ENCODE assay signal across 22 mouse cellular contexts in genomic region chr8:44786740-44787139, GRCm38 (mm10).
"Had no signal": no experiment of that assay in that cellular context is flagged by ENCODE, and none has a peak within 500 bp of the region (broad histone marks: within the 10 kb centered on the region; RNA-seq: fewer than 3 reads in every experiment).

No protein-coding gene starts in this region.

- H3K9me3 ChIP-seq: heart, embryonic 10.5 days; hindbrain, embryonic 10.5 days; hindbrain, embryonic 12.5 days; limb, embryonic 13.5 days; limb, embryonic 15.5 days; liver, embryonic 12.5 days had no signal

- DNase-seq: gastrocnemius, postnatal 14 days; heart, adult 18-20 months; heart, postnatal 10 days; heart, postnatal 4 days; kidney, adult 11 months; kidney, adult 2 months; kidney, postnatal 10 days; kidney, postnatal 25 days; layer of hippocampus, adult 9-11 months; layer of hippocampus, postnatal 36 days; left cerebral cortex, postnatal 4 days had no signal

- H3K4me1 ChIP-seq: heart, embryonic 10.5 days; hindbrain, embryonic 12.5 days; limb, embryonic 13.5 days; limb, embryonic 15.5 days; liver, embryonic 12.5 days had no signal

- H3K4me3 ChIP-seq: heart, embryonic 10.5 days; heart, embryonic 12.5 days; hindbrain, embryonic 10.5 days; hindbrain, embryonic 12.5 days; limb, embryonic 13.5 days; limb, embryonic 15.5 days; liver, embryonic 12.5 days had no signal

- H3K27me3 ChIP-seq: heart, embryonic 12.5 days; hindbrain, embryonic 12.5 days; limb, embryonic 13.5 days; limb, embryonic 15.5 days; liver, embryonic 12.5 days had no signal

- H3K9ac ChIP-seq: heart, embryonic 12.5 days; hindbrain, embryonic 12.5 days; hindbrain, embryonic 14.5 days; limb, embryonic 13.5 days; limb, embryonic 15.5 days; liver, embryonic 12.5 days; liver, embryonic 14.5 days had no signal

- H3K27ac ChIP-seq: heart, embryonic 10.5 days; hindbrain, embryonic 10.5 days; hindbrain, embryonic 12.5 days; hindbrain, embryonic 14.5 days; limb, embryonic 13.5 days; limb, embryonic 15.5 days; liver, embryonic 12.5 days; liver, embryonic 14.5 days had no signal

- H3K4me2 ChIP-seq: heart, embryonic 12.5 days; hindbrain, embryonic 12.5 days; hindbrain, embryonic 14.5 days; limb, embryonic 13.5 days; limb, embryonic 15.5 days; liver, embryonic 12.5 days had no signal

- H3K36me3 ChIP-seq: heart, embryonic 10.5 days; heart, embryonic 12.5 days; hindbrain, embryonic 10.5 days; hindbrain, embryonic 12.5 days; limb, embryonic 13.5 days; limb, embryonic 15.5 days; liver, embryonic 12.5 days had no signal

- ATAC-seq: hindbrain, embryonic 16.5 days; inflammation-experienced regulatory T-cells, adult 6 months; liver, embryonic 12.5 days had no signal
